Mouse (Mus musculus) cerebellum, adult 11-12 months (tissue): ENCODE measurements at regions not wholly inside any gene's neighbourhood (a gene's known extent, or its start where the extent isn't known, plus 50 kb on each side); places are given as distances from the start of the nearest gene placed in this dataset.

Experiments used
- DNase-seq: peaks from one replicate; pipeline ENCODE4 v3.0.0; 2022

DNA sequence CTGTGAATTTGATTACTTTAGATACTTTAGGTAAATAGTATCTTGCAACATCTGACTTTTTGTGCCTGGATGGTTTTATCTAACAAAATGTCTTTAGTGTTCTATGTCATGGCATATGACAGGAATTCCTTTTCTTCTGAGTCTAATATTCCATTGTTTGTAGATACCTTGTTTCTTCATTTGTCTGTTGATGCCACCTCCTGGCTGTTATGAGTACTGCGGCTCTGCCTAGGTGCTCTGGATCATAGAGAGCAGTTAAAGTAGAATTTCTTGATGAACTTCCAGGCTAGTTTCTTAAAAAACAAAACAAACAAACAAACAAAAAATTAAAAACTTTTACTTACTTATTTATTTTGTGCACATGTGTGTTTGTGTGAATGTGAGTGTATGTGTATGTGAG, 83.6 kb upstream of the Kif2a start:
- DNase-seq: no peak

DNA sequence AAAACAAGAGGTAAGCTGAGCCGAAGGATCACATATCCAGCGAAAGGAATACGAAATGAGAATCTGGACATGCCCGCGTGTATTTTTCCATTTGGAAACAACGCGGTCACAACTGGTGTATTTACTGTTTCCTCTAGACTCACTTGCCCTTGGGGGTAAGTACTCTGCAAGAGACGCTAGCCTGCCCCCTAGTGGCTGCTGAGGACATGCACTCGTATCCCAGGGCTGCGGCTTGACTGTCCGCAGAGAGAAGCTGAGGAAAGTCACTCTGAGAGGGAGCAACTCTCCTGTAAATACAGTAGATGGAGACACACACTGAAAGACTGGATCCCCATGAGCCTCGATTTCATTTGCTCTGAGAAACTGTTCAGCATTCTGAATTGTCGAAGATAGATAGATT, 79.7 kb upstream of the Kif2a start:
- DNase-seq: peak; percentile 28

DNA sequence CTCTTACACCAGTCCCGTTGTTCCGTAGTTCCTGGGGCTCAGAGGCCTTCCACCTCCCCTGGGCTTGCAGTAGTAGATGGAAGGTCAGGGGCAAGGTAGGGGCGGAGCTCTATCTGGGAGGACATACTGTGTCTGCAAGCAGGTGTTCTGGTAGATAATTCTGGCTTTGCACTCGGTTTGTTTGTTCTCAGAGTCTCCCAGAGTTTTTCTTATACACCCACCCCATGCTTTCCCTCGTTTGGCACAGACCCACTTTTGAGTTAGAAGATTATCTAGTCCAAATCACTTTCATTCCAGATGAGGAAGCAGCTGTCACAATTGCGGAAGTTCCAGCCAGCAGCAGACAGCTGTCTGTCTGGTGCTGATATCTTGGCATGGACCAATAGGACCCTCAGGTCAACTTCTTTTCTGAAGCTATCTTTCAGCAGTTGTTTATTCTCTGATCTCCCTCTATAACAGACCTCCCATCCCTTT, 79.0 kb upstream of the Kif2a start:
- no peak for DNase-seq

DNA sequence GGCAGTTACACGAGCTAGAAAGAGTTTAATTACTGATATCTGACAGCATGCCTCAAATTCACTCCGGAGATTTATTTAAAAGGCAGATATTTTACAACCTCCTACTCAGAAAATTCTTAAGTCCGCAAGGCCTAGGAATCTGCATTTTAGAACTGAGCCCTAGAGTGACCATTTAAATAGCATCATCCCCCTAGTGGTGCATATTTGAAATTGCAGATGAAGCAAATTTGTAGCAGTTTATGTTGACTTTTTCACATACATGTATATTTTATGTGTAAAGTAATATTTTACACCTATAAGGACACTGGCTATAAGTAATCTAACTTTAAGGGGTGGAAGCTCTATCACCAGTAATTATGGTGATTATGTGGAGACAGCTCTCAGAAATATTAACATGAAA, 78.2 kb upstream of the Kif2a start:
- DNase-seq: no peak

DNA sequence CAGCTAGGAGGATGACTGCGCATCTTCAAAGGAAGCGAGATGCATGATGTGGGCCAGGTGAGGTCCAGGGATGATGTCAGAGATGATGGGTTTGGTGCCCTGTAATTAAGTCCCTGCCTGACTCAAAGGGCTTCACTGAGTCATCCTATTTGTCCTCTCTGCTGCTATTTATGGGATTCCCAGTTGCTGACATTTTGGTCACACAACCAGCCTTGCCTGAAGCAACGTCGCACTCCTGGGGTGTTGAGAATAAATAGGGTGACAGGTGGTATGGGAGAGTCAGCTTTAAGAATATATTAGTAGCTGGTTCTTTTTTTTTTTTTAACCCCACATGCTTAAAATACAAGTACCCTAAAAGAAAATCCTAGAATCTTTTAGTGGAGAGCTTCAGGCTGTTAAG, 75.1 kb upstream of the Kif2a start:
- no peak for DNase-seq

DNA sequence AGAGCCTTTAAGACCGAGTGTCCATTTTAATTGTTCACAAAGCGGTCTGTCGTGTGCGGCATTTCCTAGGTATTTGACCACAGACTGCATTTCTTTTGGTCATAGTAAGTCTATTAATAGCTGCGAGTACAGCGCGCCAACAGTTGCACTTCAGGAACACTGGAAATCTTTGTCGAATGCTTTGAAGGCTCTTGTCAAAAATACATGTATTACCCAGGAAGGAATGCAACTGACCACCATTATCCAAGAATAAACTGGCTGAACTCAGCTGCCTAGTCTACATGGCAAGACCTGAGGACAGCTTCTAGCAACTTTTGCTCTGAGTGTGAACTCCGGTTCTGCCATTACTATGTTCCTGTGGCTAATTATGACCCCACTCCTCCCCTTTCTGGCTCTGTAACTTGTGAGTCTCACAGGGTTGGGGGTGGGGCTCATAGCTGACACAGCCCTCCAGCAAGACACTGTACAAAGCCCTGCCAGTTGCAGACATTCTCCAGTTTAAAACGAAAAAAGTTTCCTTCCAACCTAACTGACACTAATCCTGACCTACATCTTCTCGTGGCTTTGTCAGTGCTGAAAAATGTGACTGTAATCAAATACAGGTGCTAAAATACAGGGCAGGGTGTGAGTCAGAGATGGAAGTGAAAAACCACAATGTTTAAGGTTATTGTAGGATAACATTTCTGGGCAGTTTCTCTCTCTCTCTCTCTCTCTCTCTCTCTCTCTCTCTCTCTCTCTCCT, 73.2 kb upstream of the Kif2a start:
- DNase-seq: no peak

DNA sequence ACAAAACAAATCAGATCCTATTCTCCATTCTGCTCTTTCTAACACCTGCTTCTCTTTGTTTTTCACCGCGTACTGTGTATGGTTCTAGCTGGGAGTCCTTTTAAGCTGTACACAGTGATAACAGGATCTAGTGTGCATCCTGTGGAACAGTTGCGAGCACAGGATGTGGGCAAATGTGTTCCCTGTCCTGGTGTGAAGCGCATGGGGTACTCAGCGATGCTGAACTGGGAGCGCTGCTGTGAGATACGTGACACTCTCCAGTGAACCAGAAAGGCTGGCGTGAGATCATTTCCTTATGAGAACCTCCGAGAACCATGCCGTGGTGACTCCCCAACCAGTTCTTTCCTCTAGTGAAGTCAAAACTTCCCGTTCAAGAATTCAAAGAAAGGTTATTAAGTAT, 72.6 kb upstream of the Kif2a start:
- DNase-seq: no peak

DNA sequence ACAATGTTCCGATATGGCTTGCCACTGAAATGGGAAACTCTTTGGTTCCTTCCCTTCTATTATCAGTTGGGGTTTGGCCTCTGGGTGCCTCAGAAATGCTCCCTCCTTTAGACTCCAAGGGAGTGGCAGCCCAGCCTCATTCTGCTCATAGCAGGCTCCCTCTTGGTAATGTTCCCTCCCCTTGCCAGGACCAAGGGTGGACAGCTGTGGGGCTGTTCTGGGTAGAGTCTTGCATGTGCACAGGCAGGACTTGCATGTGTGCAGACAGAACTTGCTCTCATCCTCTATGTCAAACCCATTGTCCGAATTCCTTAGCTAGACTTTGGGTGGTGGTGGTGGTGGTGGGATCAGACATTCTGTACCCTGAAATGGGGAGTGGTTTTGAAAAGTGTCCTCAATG, 71.8 kb upstream of the Kif2a start:
- no peak for DNase-seq

DNA sequence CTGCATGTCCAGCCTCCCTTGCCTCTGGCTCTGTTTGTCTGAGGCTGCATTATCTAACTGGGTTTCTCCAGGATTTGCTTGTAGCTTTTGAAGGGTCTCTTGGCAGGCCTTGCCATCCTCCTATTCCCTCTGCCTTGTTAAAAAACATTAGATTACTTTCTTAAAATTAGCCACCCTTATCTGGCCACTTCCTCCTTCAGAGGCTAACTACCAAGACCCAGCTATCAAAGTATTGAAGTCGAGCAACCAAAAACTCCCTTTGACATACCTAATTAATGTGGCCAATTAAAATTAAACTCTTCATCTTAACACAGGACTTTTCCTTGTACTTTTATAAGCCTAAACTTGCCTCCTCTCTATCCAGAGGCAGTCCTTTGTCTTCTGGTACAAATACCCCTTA, 66.3 kb upstream of the Kif2a start:
- no peak for DNase-seq

DNA sequence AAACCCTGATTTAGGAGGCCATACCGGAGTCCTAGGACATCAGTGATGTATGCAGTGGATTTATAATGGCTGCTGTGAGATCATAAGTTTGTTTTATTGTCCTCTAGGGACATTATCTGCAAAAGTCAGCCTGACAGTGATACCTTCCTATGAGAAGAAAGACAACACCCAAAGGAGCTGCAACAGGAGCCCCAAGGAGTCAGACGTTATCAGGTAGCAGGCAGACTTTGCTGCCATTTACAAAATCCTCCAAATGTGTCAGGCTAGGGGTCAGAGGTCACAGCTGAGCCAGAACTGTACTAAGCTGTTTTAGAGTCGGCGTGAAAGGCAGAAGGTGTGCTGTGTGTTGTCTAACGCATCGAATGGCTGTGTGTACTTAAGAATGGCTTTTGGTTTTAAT, 65.4 kb upstream of the Kif2a start:
- no peak for DNase-seq

DNA sequence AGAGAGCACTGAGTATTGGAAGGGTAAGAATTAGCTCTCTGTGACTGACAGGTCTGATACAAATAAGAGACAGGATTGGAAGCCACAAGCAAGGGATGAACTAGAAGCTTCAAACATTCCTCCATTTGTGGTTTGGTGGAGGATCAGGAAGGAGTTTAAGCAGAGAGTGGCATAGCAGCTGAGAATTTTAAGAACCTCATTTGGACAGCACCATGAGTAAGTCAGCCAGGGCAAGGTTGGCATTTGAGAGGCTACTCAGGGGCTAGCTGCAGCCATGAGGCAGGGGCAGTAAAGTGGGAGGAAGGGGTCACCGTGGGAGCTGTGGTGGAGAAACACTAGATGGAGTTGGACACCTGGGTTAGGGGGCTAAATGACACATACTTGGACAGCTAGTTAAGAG, 56.2 kb upstream of the Kif2a start:
- DNase-seq: no peak

DNA sequence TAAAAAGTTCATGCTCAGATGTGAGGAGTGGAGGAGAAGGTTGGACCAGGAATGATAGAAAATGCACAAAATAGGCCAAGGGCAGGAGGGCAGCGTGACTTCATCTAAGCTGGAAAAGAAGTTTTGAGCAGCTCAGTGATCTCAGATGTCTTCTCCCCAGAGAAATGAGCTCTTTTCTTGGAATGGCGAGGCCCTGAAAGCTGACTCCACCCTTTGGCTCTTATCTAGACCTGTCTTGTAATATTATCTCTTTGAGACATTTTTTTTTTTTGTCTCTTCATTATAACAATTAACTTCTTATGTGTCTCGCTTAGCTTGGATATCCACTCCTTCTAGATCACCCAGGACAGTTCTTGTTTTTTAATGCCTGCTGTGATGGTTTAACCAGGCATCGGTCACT, 53.0 kb upstream of the Kif2a start:
- DNase-seq: no peak

DNA sequence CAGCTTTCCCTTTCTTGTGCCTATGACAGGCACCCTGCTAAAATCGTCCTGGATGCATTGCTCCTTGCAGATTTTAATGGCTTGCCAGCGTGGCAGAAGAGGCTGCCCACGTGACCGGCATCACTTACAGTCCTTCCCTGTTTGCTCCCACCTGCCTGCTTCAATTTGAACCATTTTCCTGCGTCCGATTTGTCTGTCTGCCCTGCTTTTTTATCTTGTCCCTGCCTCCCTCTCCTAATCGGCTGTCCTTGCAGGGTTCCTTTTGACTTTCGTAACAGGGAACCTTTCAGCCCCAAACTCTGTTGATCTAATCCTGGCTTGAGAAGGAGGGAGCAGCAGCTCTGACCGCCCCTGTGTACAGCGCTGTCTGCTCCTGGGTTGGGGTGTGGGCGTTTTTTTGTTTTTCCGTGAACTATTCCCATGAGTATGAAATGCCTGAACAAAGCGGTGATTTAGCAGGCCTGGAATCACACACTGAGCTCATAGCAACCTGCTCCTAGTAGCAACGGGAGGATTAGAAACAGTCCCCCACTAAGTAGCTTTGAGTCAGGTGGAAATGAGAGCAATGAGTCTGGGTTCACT, 51.2 kb upstream of the Kif2a start:
- DNase-seq: no peak

DNA sequence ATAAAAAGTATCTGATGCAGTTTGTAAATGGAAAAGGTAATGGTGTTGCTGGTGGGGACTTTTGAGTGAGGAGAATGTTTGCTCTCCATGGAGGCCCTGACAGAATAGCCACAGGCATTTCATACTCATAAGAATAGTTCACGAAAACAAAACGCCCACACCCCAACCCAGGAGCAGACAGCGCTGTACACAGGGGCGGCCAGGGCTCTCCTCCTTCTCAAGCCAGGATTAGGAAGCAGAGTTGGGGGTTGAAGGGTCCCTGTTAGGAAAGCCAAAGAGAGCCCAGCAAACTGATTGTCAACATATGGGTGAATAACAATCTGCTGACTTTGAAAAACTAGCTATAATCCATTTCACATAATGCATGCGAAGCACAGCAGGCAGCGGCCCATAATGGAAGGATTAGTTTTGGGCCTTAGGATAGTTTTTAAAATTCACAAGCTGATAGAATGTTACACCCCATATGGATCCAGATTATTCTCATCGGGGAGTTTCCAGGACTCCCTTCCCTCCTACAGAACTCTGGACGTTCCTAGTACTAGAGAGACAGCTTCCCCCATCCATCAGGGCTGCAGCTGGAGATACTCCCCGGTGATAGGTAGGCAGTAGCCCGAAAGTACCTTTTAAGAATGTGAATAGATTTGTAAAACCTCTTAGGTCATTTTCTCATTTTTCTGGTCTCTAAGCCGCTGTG, 50.6 kb upstream of the Kif2a start:
- DNase-seq: no peak
